Mouse (Mus musculus): Measurements from ENCODE around the gene Trio.

GRCm38 (mm10) chr15:27803568-27804345 lies 221.9 kb downstream of the Trio start:
- TF ChIP-seq GATA1 (IDR thresholded peaks at IDR 0.05; ENCODE audit: low read length) (no peak), TAL1 (IDR thresholded peaks at IDR 0.05; ENCODE audit: low read length) (no peak)
